Mouse (Mus musculus) left cerebral cortex, postnatal 14 days (tissue): ENCODE data around the gene Gucd1. TPM values are rescaled to one million over a fixed set of nuclear protein-coding genes. Genes with fewer than 3 reads are reported as not detected.
"Not testable (repeated sequence)": the region's sequence is repeated elsewhere in the genome, so short reads cannot be mapped to it uniquely, and the experiment has no call there.

Experiments used
- DNase-seq, 2 experiments: peaks; one replicate each; pipeline ENCODE4 v3.0.0; 2021 to 2022; ENCODE audit warnings: low spot score in 2 of 2, mixed read lengths in 1 of 2
- intact Hi-C: fragments of 180-260 bp; cut with DNase I; formaldehyde crosslinking; loops from one replicate; pipeline ENCODE4 v1.15.1; 2025
- total RNA-seq, 2 experiments: library from RNA; stranded (reverse); gene quantifications; 2 replicates each; pipeline ENCODE4 v1.2.3; 2021

Gene Gucd1
- total RNA-seq, 2 experiments from 2014 or later: 20.6 to 23.1 TPM

- intact Hi-C loops: no loop called here
- no peak for DNase-seq
These were observed 105.4 kb downstream of the Gucd1 start for GRCm38 (mm10) chr10:75412114-75413103.

GRCm38 (mm10) chr10:75411343-75412113 lies 106.2 kb downstream of the Gucd1 start:
- intact Hi-C loops, DNase-seq: not testable (repeated sequence)

GRCm38 (mm10) chr10:75407741-75408140 lies 110.0 kb downstream of the Gucd1 start:
- intact Hi-C loops: no loop called here
- DNase-seq: no peak

GRCm38 (mm10) chr10:75406755-75407154 lies 111.0 kb downstream of the Gucd1 start:
- DNase-seq: peak in 1 of 2 experiments; percentile 5
- intact Hi-C loops: no loop called here

DNA sequence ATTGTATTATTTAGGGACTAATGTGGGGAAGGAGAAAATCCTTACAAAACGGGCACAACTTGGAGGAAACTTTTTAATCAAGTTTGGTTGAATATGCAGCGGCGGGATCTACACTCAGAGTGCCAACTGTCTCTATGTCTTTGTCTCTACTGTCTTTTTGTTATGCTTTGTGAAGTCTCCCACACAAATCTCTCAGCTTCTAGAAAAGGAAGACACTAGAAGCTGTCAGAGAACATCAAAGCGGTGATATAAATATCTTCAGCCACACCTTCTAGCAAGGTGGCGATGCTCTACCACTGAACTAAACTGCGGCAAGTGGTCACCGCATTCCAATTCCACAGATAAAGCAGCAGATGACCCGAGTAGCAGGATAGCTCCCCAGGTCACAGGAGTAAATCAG lies 111.9 kb downstream of the Gucd1 start:
- DNase-seq: no peak
- intact Hi-C loops: no loop called here

- intact Hi-C loops: no loop called here
These were observed 116.8 kb downstream of the Gucd1 start, which contains the start of gene Upb1 for GRCm38 (mm10) chr10:75400958-75401357. TSS of gene Upb1 (plus strand) at chr10:75401115.

DNA sequence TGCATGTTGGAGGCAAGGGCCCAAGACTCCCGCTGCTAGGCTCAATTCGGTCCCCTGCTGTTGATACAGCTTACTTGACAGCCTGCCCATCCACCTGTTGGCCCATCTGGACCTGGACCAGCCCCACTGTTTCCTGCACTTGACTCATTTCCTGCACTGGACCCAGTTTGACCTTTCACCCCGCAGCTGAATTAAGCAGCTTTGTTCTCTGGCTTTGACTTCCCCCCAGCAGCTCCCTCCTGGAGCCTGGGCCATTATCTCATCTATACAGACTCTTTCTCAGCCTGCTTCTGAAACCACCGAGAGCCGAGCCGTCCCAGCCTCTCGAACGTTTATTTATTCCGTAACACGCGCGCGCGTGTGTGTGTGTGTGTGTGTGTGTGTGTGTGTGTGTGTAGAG lies 120.8 kb downstream of the Gucd1 start:
- intact Hi-C loops: no loop called here
- peak in 1 of 2 experiments; percentile 16 for DNase-seq

More at GRCm38 (mm10) chr10:75400958-75401357, 116.8 kb downstream of the Gucd1 start, which contains the start of gene Upb1:
- DNase-seq: no peak

- intact Hi-C loops: no loop called here
- DNase-seq: no peak
These were observed 123.0 kb downstream of the Gucd1 start for GRCm38 (mm10) chr10:75394796-75395195.

DNA sequence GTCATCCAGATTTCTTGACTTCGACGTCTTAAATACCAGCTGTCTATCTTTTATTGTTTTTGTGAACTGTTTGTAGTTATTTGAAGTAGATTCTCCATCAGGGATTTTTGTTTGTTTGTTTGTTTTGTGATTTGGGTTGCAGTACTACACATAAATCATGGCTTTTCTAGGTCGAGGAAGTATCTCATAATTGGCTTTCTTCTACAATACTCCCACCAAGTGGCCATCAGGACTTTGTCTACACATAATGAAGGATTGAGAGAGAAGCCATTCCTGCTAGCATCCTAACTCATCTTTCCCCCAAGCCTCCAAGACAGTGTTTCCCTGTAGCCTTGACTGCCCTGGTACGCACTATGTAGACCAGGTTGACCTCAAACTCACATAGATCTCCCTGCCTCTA lies 126.9 kb downstream of the Gucd1 start:
- intact Hi-C loops: no loop called here
- no peak for DNase-seq

DNA sequence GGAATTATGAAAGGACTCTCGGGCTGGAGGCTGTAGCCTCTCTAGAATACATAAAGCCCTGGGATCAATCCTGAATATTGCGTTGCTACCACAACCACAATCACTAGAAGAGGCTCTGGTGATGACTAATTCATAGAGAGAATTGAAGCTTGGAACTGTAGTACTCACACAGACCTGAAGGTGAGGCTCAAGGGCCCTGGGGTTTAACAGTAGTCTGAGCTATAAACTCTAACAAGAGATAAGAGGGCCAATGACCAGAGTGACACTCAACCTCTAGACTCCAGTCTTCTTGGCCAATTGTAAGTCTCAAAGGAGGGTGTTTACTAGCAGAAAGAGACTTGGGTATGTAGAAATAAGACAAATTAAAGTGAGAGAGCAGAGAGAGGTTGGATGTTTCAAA lies 127.6 kb downstream of the Gucd1 start:
- no peak for DNase-seq
- intact Hi-C loops: no loop called here

DNA sequence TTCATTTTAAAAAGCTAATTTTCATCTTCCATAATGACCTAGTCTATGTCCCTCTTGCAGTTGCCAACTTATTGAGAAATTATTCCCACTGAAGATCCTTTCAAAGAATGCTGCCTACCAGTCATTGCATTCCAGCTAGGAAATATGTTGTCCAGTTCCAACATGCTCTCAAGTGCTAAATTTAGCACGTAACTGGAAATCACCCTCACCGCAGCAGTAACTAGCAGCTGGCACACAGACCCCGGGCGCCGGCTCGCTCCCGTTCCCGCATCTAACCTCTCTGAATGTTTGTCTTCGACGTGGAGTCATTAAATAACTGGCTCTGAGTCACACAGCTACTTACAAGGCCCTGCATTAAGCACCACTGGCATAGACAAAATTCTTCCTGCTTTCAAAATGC lies 139.1 kb downstream of the Gucd1 start:
- no peak for DNase-seq
- intact Hi-C loops: no loop called here

GRCm38 (mm10) chr10:75373655-75374351 lies 144.0 kb downstream of the Gucd1 start:
- intact Hi-C loops: not testable (repeated sequence)
- peak in 1 of 2 experiments; percentile 7 for DNase-seq

- intact Hi-C loops: no loop called here
- no peak for DNase-seq
These were observed 152.5 kb downstream of the Gucd1 start for GRCm38 (mm10) chr10:75365231-75365633.

GRCm38 (mm10) chr10:75364796-75365195 lies 153.0 kb downstream of the Gucd1 start:
- intact Hi-C loops: no loop called here
- no peak for DNase-seq

GRCm38 (mm10) chr10:75364214-75364690 lies 153.5 kb downstream of the Gucd1 start:
- peak; percentile 4 to 17 for DNase-seq
- intact Hi-C loops: not testable (repeated sequence)

DNA sequence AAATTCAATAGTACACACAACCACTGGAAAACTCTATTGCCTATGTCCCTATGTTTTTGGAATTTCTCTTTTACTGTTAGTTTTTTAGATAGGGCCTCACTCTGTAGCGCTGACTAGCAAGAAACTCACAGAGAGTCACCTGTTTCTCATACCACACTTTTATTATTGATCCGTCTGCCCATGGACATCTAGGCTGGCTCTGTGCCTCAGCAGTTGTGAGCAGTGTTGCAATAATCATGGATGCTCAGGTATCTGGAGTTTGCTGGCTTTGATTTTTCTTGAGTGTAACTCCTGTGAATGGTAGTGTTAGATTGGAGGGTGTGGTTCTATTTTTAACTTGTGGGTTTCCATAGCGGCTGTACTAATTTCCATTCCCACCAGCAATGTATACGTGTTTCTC lies 162.4 kb downstream of the Gucd1 start:
- intact Hi-C loops: no loop called here
- no peak for DNase-seq

DNA sequence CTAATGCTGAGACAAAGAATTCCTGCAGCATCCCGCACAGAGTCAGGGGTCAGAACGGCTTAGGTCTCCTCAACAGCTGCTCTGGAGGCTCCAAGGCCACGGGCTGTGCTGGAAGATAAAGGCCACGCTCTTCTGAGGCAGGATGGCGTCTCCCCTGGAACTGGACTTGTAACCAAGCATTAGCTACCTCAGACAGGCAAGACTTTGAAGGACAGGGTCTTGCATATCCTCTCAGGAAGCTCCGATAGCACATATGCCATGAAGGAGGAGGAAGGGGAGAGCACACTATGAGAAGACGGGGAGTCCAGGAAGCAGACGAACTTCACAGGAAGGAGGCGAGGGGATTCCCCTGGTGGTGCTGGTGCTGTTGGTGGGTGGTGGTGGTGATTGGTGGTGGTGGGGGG lies 163.9 kb downstream of the Gucd1 start:
- intact Hi-C loops, DNase-seq: not testable (repeated sequence)

GRCm38 (mm10) chr10:75352541-75352940 lies 165.2 kb downstream of the Gucd1 start:
- intact Hi-C loops: no loop called here
- DNase-seq: no peak

- DNase-seq: no peak
- intact Hi-C loops: no loop called here
These were observed 167.2 kb downstream of the Gucd1 start for GRCm38 (mm10) chr10:75350564-75350963.
